Mouse (Mus musculus): Measurements from ENCODE around the gene Dnajb7.

Gene Dnajb7

GRCm38 (mm10) chr15:81364271-81364670 lies 43.8 kb downstream of the Dnajb7 start:
- DNase-seq = no peak

DNA sequence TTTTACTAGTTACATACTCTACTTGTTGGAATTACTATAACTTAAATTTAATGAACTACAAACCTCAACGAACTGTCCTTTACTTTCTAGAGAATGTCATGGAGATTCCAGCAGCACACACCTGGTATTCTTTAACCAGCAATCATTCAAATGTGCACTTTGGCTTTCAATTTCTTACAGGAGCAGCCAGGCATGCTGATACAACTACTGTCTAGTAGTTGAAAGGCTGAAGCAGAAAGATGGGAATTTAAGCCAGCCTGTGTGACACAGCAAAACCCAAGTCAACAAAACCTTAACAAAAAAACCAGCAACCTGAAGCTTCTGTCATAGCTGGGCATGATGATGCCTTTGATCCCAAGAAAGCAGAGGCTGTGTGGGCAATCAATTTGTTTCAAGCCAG lies 45.6 kb downstream of the Dnajb7 start:
- no peak for DNase-seq

- DNase-seq = no peak
Measured at GRCm38 (mm10) chr15:81361417-81362015, 46.6 kb downstream of the Dnajb7 start.

GRCm38 (mm10) chr15:81361022-81361404 lies 47.1 kb downstream of the Dnajb7 start:
- DNase-seq = no peak

DNA sequence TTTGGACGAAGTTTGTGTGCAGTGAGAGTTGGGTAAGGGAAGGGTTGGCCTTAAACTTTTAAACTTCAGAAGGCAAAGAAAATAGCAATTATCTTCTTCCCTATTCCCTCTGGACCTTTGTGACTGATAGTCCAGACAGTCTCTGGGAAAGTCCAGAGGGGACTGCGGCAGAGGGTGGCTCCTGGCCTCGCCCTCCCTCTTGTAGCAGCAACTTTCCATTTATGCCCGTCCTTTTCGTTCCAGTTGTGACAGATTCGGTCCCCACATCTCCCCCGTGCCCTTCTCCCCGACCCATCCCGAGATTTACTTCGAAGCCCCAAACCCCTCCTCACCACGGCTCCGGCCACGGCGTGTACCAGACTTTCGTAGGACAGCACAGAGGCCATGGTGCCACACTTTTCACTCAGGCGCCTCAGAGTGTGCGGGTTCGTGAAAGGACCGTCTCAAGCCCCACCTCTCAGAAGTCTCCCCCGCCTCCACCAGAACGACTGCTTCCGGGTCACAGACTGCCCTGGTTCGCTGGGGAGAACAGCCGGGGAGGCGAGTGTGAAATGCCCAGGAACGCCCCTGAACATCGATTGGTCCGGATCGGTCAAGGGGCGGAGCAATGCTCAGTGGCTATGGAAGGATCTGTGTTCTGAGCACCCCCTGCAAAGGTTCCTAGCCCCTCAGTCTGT lies 47.6 kb downstream of the Dnajb7 start, which contains the start of gene Slc25a17:
Gene Slc25a17, minus strand, starts transcription at position 468 of the 677 bp plus-strand sequence.
- peak; percentile 90 for DNase-seq

GRCm38 (mm10) chr15:81359421-81359820 lies 48.7 kb downstream of the Dnajb7 start:
- no peak for DNase-seq

DNA sequence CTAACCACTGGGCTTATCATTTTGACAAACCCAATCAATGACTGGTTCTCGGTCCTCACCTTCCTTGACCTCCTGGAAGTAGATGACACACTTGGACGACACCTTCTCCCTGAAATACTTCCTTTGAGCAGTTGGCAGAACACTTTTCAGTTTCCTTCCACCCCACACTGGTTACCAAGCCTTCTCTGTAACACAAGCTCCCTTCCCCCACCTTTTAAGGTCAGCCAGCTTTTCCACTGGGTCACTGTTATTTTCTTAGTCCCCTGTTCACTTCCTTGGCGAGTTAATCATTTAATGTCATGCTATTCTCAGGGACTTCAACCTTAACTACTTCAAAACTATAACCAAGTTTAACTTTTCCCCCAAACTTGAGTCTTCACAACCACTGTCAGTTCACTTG lies 49.2 kb downstream of the Dnajb7 start:
- DNase-seq = no peak

- no peak for DNase-seq
Measured at GRCm38 (mm10) chr15:81356946-81357345, 51.2 kb downstream of the Dnajb7 start.

All from cerebellum, adult 8-10 months (tissue).